Mouse (Mus musculus) stomach, embryonic 16.5 days (tissue): Measurements from ENCODE around the gene Paf1. TPM values are rescaled to one million over a fixed set of nuclear protein-coding genes. Genes with fewer than 3 reads are reported as not detected.

ENCODE experiments used
- ATAC-seq: fragments of 200-750 bp; cut with Nextera tagmentation; 2 replicates; pipeline ENCODE4 v1.8.0; 2017; ENCODE audit warnings: moderate number of reproducible peaks, moderate TSS enrichment; ENCODE audit not compliant: insufficient read depth, low FRiP score
- H3K27ac ChIP-seq: fragments of 300-500 bp; sonication (generic); 2 replicates; pipeline ENCODE4 v1.5.1; 2014; ENCODE audit warnings: low read length
- H3K27me3 ChIP-seq: fragments of 300-500 bp; sonication (generic); 2 replicates; pipeline ENCODE4 v1.6.1; 2014; ENCODE audit warnings: low read length, control low read depth, mixed read lengths; ENCODE audit not compliant: control insufficient read depth, insufficient read depth
- H3K36me3 ChIP-seq: fragments of 300-500 bp; sonication (generic); 2 replicates; pipeline ENCODE4 v1.6.1; 2014; ENCODE audit warnings: low read length; ENCODE audit not compliant: control insufficient read depth, insufficient read depth
- H3K4me1 ChIP-seq: fragments of 300-500 bp; sonication (generic); 2 replicates; pipeline ENCODE4 v1.6.1; 2014; ENCODE audit warnings: low read length, control low read depth, mixed read lengths; ENCODE audit not compliant: control insufficient read depth, insufficient read depth
- H3K4me2 ChIP-seq: fragments of 300-500 bp; sonication (generic); 2 replicates; pipeline ENCODE4 v1.6.1; 2014; ENCODE audit warnings: low read depth, low read length, mixed read lengths
- H3K4me3 ChIP-seq: fragments of 300-500 bp; sonication (generic); replicated peaks from 2 replicates; pipeline ENCODE4 v1.5.1; 2014; ENCODE audit warnings: mild to moderate bottlenecking, low read length
- H3K9ac ChIP-seq: fragments of 300-500 bp; sonication (generic); 2 replicates; pipeline ENCODE4 v1.6.1; 2014; ENCODE audit warnings: low read length
- H3K9me3 ChIP-seq: fragments of 300-500 bp; sonication (generic); replicated peaks from 2 replicates; pipeline ENCODE4 v1.6.1; 2016; ENCODE audit warnings: low read length, control low read depth; ENCODE audit not compliant: control insufficient read depth
- WGBS: fragments of 180-500 bp; shearing (Covaris S2); extraction: QIAGEN DNeasy Blood & Tissue Kit; methylation state at CpG from one replicate; pipeline ENCODE4 v1.1.7; 2014; 5-methylcytosine and 5-hydroxymethylcytosine counted together
- polyA plus RNA-seq: library from polyadenylated mRNA; unstranded; fragments of >200 nt; fragmentation: Nextera tagmentation; extraction: Ambion mirVana; gene quantifications from 2 replicates; pipeline ENCODE4 v1.2.1, GENCODE M21; 2015

Paf1 gene
- 84.3 and 88.5 TPM in 2 replicates for polyA plus RNA-seq

- Histone ChIP-seq H3K9me3 (no peaks in the 10 kb centered on the region), H3K4me2 (peak within 1 kb of the TSS; percentile 79), H3K4me1 (peaks cover 14% of the 10 kb centered on the region), H3K27me3 (no peaks in the 10 kb centered on the region), H3K9ac (peak within 1 kb of the TSS; percentile 91), H3K36me3 (peaks cover 15% of the 10 kb centered on the region; the same call in 1 of the 2 replicates), H3K4me3 (peak within 1 kb of the TSS; percentile 97), H3K27ac (peak within 1 kb of the TSS; percentile 84)
- WGBS: under 1% methylated on average over 58 of the region's 58 CpGs
- ATAC-seq: peak; percentile 97
Measured at GRCm38 (mm10) chr7:28392429-28393271, at the start of gene Paf1, which contains the start of gene Med29. Gene Paf1 (plus strand): TSS chr7:28392951. Gene Med29 (minus strand): TSS chr7:28392708.

GRCm38 (mm10) chr7:28344637-28345036 lies 48.1 kb upstream of the Paf1 start:
- no peaks in the 10 kb centered on the region; the same call in none of the 2 replicates for H3K4me1 ChIP-seq
- no peak overlapping the region for H3K4me3 ChIP-seq
- no peak overlapping the region for H3K4me2 ChIP-seq
- no peaks in the 10 kb centered on the region for H3K9me3 ChIP-seq
- ATAC-seq: no peak
- H3K27ac ChIP-seq: no peak overlapping the region
- no peaks in the 10 kb centered on the region for H3K36me3 ChIP-seq
- 3% methylated on average over 4 of the region's 4 CpGs for WGBS
- H3K9ac ChIP-seq: no peak overlapping the region
- no peaks in the 10 kb centered on the region for H3K27me3 ChIP-seq

- Histone ChIP-seq H3K4me2 (no peak overlapping the region), H3K4me1 (peaks cover 8% of the 10 kb centered on the region)
- WGBS: 67% methylated on average over 3 of the region's 3 CpGs
Measured at GRCm38 (mm10) chr7:28347746-28348145, 45.0 kb upstream of the Paf1 start.

GRCm38 (mm10) chr7:28348601-28349000 lies 44.1 kb upstream of the Paf1 start:
- WGBS: 85% methylated on average over 7 of the region's 7 CpGs
- Histone ChIP-seq H3K4me2 (no peak overlapping the region), H3K4me1 (peaks cover 8% of the 10 kb centered on the region), H3K27me3 (no peaks in the 10 kb centered on the region), H3K9me3 (no peaks in the 10 kb centered on the region), H3K27ac (no peak overlapping the region), H3K4me3 (no peak overlapping the region), H3K9ac (no peak overlapping the region), H3K36me3 (peaks cover 9% of the 10 kb centered on the region)
- ATAC-seq: no peak

More at GRCm38 (mm10) chr7:28347746-28348145, 45.0 kb upstream of the Paf1 start:
- ATAC-seq: no peak
- Histone ChIP-seq H3K9me3 (no peaks in the 10 kb centered on the region), H3K4me3 (no peak overlapping the region), H3K27me3 (no peaks in the 10 kb centered on the region), H3K27ac (no peak overlapping the region), H3K36me3 (peaks cover under 1% of the 10 kb centered on the region; the same call in 1 of the 2 replicates), H3K9ac (no peak overlapping the region)

- under 1% methylated on average over 50 of the region's 50 CpGs for WGBS
Measured at GRCm38 (mm10) chr7:28350155-28350883, 42.4 kb upstream of the Paf1 start, which contains the start of gene Rps16. Gene Rps16 (plus strand): TSS chr7:28350652.

GRCm38 (mm10) chr7:28351676-28352191 lies 41.0 kb upstream of the Paf1 start:
- no peak for ATAC-seq
- peak overlapping the region; percentile 91 for H3K4me2 ChIP-seq
- peaks cover 8% of the 10 kb centered on the region for H3K4me1 ChIP-seq

More at GRCm38 (mm10) chr7:28350155-28350883, 42.4 kb upstream of the Paf1 start, which contains the start of gene Rps16:
- H3K27me3 ChIP-seq: no peaks in the 10 kb centered on the region
- H3K4me2 ChIP-seq: peak within 1 kb of the TSS; percentile 91
- peak; percentile 95 for ATAC-seq
- peak within 1 kb of the TSS; percentile 95 for H3K4me3 ChIP-seq
- H3K9me3 ChIP-seq: no peaks in the 10 kb centered on the region
- H3K9ac ChIP-seq: peak within 1 kb of the TSS; percentile 98
- peaks cover 16% of the 10 kb centered on the region for H3K36me3 ChIP-seq
- peaks cover 8% of the 10 kb centered on the region for H3K4me1 ChIP-seq
- peak within 1 kb of the TSS; percentile 96 for H3K27ac ChIP-seq

GRCm38 (mm10) chr7:28353267-28353666 lies 39.5 kb upstream of the Paf1 start:
- Histone ChIP-seq H3K27me3 (no peaks in the 10 kb centered on the region), H3K4me1 (peaks cover 24% of the 10 kb centered on the region), H3K4me3 (no peak overlapping the region), H3K27ac (no peak overlapping the region), H3K36me3 (peaks cover 16% of the 10 kb centered on the region), H3K9ac (no peak overlapping the region), H3K9me3 (no peaks in the 10 kb centered on the region), H3K4me2 (no peak overlapping the region)
- ATAC-seq: no peak
- 85% methylated on average over 2 of the region's 2 CpGs for WGBS

More at GRCm38 (mm10) chr7:28351676-28352191, 41.0 kb upstream of the Paf1 start:
- Histone ChIP-seq H3K4me3 (peak overlapping the region; percentile 95), H3K9me3 (no peaks in the 10 kb centered on the region), H3K9ac (peak overlapping the region; percentile 98), H3K27ac (no peak overlapping the region), H3K36me3 (peaks cover 16% of the 10 kb centered on the region), H3K27me3 (no peaks in the 10 kb centered on the region)
- 33% methylated on average over 4 of the region's 4 CpGs for WGBS

- ATAC-seq: no peak
- Histone ChIP-seq H3K4me3 (no peak overlapping the region), H3K27me3 (no peaks in the 10 kb centered on the region), H3K27ac (no peak overlapping the region), H3K36me3 (peaks cover 18% of the 10 kb centered on the region), H3K9ac (no peak overlapping the region), H3K9me3 (no peaks in the 10 kb centered on the region), H3K4me1 (peaks cover 28% of the 10 kb centered on the region), H3K4me2 (no peak overlapping the region)
- WGBS: 81% methylated on average over 3 of the region's 3 CpGs
Measured at GRCm38 (mm10) chr7:28354113-28354581, 38.6 kb upstream of the Paf1 start.
